Mouse (Mus musculus) liver, adult 2 months (tissue): ENCODE data around the gene Prdm15. TPM values are rescaled to one million over a fixed set of nuclear protein-coding genes. Genes with fewer than 3 reads are reported as not detected.

Experiments used
- DNase-seq: peaks from one replicate; pipeline ENCODE4 v3.0.0-alpha.2; 2011; ENCODE audit warnings: low read depth, low spot score; ENCODE audit errors: extremely low read depth
- H3K27ac ChIP-seq: fragments of 200-500 bp; replicated peaks from 2 replicates; pipeline ENCODE4 v1.5.1; 2012; ENCODE audit warnings: low read depth, mild to moderate bottlenecking, control low read depth, inconsistent platforms, low read length; ENCODE audit not compliant: insufficient read depth
- H3K27me3 ChIP-seq: fragments of 200-500 bp; 2 replicates; pipeline ENCODE4 v1.6.1; 2012; ENCODE audit warnings: mild to moderate bottlenecking, moderate library complexity, low read length, inconsistent platforms; ENCODE audit not compliant: control insufficient read depth, insufficient read depth
- H3K36me3 ChIP-seq: fragments of 200-500 bp; 2 replicates; pipeline ENCODE4 v1.6.1; 2012; ENCODE audit warnings: low read length, inconsistent platforms; ENCODE audit not compliant: control insufficient read depth, insufficient read depth
- H3K4me1 ChIP-seq: fragments of 200-500 bp; 2 replicates; pipeline ENCODE4 v1.6.1; 2011; ENCODE audit warnings: low read length; ENCODE audit not compliant: control insufficient read depth, insufficient read depth
- H3K4me3 ChIP-seq: fragments of 200-500 bp; 2 replicates; pipeline ENCODE4 v1.5.1; 2011; ENCODE audit warnings: low read depth, mild to moderate bottlenecking, control low read depth, low read length, moderate library complexity; ENCODE audit not compliant: insufficient read depth
- H3K79me2 ChIP-seq: fragments of 200-500 bp; 2 replicates; pipeline ENCODE4 v1.6.1; 2012; ENCODE audit warnings: inconsistent platforms, mild to moderate bottlenecking, low read length, moderate library complexity; ENCODE audit not compliant: control insufficient read depth, insufficient read depth
- H3K9ac ChIP-seq: fragments of 200-500 bp; 2 replicates; pipeline ENCODE4 v1.6.1; 2012; ENCODE audit warnings: low read depth, mild to moderate bottlenecking, control low read depth, inconsistent platforms, low read length
- CTCF ChIP-seq: fragments of 200-500 bp; IDR thresholded peaks from 2 replicates; pipeline ENCODE4 v1.5.1; 2011; ENCODE audit warnings: low read depth, low read length, control low read depth
- POLR2A ChIP-seq: fragments of 200-500 bp; IDR thresholded peaks from 2 replicates; pipeline ENCODE4 v1.6.1; 2011; ENCODE audit warnings: low read length, control low read depth; ENCODE audit not compliant: insufficient read depth; ENCODE audit errors: extremely low read depth
- WGBS: fragments of 180-500 bp; shearing (Covaris S2); methylation state at CpG from one replicate; pipeline ENCODE4 v1.1.7; 2018; 5-methylcytosine and 5-hydroxymethylcytosine counted together
- polyA plus RNA-seq: library from polyadenylated mRNA; depleted of rRNA; stranded (reverse); fragments of >200 nt; gene quantifications from 2 replicates; pipeline ENCODE4 v1.2.3, GENCODE M21; 2012
- total RNA-seq: library from RNA; depleted of rRNA; stranded (reverse); fragments of >200 nt; gene quantifications from 2 replicates; pipeline ENCODE4 v1.2.3, GENCODE M21; 2014

The Prdm15 gene
- total and polyA plus RNA-seq, 2 experiments: 3.0 to 6.2 TPM

- 91% methylated on average over 3 of the region's 3 CpGs for WGBS
- H3K9ac ChIP-seq: no peak overlapping the region
- TF ChIP-seq CTCF (no peak), POLR2A (no peak)
Observed at GRCm38 (mm10) chr16:97863932-97864467, 12.3 kb upstream of the Prdm15 start.

GRCm38 (mm10) chr16:97856050-97856449 is 4.4 kb upstream of the Prdm15 start:
- Histone ChIP-seq H3K9ac (no peak overlapping the region), H3K27me3 (no peaks in the 10 kb centered on the region), H3K4me3 (no peak overlapping the region), H3K36me3 (peaks cover 35% of the 10 kb centered on the region), H3K79me2 (no peaks in the 10 kb centered on the region; the same call in 1 of the 2 replicates), H3K27ac (no peak overlapping the region), H3K4me1 (no peaks in the 10 kb centered on the region)
- DNase-seq: no peak
- TF ChIP-seq POLR2A: no peak

More at GRCm38 (mm10) chr16:97863932-97864467, 12.3 kb upstream of the Prdm15 start:
- Histone ChIP-seq H3K27ac (no peak overlapping the region), H3K4me1 (no peaks in the 10 kb centered on the region), H3K79me2 (no peaks in the 10 kb centered on the region), H3K4me3 (no peak overlapping the region), H3K36me3 (peaks cover 72% of the 10 kb centered on the region), H3K27me3 (no peaks in the 10 kb centered on the region)
- no peak for DNase-seq

- DNase-seq: peak; percentile 55
- peak overlapping the region; percentile 84 for H3K4me3 ChIP-seq
- WGBS: under 1% methylated on average over 77 of the region's 77 CpGs
- H3K36me3 ChIP-seq: no peaks in the 10 kb centered on the region
- H3K79me2 ChIP-seq: peaks cover 2% of the 10 kb centered on the region; the same call in 1 of the 2 replicates
- H3K9ac ChIP-seq: peak overlapping the region; percentile 91
- no peak for TF ChIP-seq CTCF
- no peak for TF ChIP-seq POLR2A
- H3K4me1 ChIP-seq: peaks cover 9% of the 10 kb centered on the region
- H3K27me3 ChIP-seq: no peaks in the 10 kb centered on the region
- peak overlapping the region; percentile 82 for H3K27ac ChIP-seq
Observed at GRCm38 (mm10) chr16:97851061-97851740, 449 bp downstream of the Prdm15 start.

- H3K27ac ChIP-seq: peak overlapping the region; percentile 82
- 1% methylated on average over 9 of the region's 11 CpGs for WGBS
- H3K27me3 ChIP-seq: no peaks in the 10 kb centered on the region
- H3K4me3 ChIP-seq: peak overlapping the region; percentile 84
- peak overlapping the region; percentile 91 for H3K9ac ChIP-seq
- TF ChIP-seq POLR2A (no peak), CTCF (no peak)
- H3K4me1 ChIP-seq: peaks cover 9% of the 10 kb centered on the region
- H3K79me2 ChIP-seq: peaks cover 2% of the 10 kb centered on the region; the same call in 1 of the 2 replicates
- DNase-seq: peak; percentile 29
- H3K36me3 ChIP-seq: no peaks in the 10 kb centered on the region
Observed at GRCm38 (mm10) chr16:97850667-97851060, 986 bp downstream of the Prdm15 start.

GRCm38 (mm10) chr16:97848832-97849231 is 2.8 kb downstream of the Prdm15 start:
- Histone ChIP-seq H3K36me3 (no peaks in the 10 kb centered on the region), H3K27me3 (no peaks in the 10 kb centered on the region), H3K27ac (no peak overlapping the region), H3K4me1 (peaks cover 9% of the 10 kb centered on the region), H3K9ac (no peak overlapping the region), H3K79me2 (peaks cover 2% of the 10 kb centered on the region; the same call in 1 of the 2 replicates), H3K4me3 (no peak overlapping the region)
- TF ChIP-seq POLR2A (no peak), CTCF (no peak)
- DNase-seq: no peak
- WGBS: 88% methylated on average over 6 of the region's 6 CpGs
